Mouse (Mus musculus) lung, postnatal 25 days (tissue): Measurements from ENCODE around the gene Fnbp1l.

Experiments used
- DNase-seq: peaks from one replicate; pipeline ENCODE4 v3.0.0; 2022; ENCODE audit warnings: low spot score

Gene Fnbp1l

DNA sequence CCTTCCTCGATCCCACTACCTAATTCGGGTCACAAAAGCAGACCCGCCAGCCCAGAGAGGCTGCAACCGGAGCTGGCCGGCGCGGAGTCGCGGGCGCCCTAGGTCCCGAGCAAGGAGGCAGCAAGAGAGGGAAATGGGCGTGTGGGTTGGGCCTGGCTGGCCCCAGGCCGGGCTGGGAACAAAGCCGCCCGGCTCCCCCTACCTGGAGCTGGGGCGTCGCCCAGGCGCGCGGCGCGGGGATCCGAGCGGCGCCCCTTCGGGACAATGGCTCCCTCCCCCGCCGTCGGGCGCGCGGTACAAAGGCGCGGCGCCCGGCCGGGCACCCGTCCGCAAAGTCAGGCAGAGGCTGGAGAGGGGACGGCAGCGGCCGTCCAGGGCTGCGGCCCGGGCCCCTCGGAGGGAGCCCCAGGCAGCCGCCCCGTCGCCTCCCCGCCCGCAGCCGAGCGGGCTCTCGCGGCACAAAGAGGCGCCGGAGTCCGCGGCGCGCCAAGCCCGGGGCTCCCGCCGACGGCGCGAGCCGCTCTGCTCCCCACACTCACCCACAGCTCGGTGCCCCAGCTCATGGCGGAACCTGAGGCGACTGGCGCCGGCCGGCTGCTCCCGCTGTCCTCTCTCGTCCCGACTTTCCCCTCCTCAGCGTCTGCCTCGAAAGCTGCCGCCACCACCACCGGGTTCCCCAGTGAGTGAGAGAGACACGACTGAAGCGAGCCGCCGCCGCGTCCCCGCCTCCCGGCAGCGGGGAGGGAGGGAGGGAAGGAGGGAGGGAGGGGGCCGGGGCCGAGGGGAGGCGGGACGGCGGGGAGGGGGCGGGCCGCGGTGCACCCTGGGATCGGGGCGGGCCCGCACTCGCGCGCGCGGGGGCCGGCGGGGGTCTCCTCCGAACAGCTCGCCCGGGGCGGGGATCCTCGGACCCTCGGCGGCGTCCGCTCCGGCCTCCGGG lies at the start of gene Fnbp1l:
Gene Fnbp1l (minus strand): TSS at position 725 of the 940 bp plus-strand sequence.
- peak; percentile 71 for DNase-seq

DNA sequence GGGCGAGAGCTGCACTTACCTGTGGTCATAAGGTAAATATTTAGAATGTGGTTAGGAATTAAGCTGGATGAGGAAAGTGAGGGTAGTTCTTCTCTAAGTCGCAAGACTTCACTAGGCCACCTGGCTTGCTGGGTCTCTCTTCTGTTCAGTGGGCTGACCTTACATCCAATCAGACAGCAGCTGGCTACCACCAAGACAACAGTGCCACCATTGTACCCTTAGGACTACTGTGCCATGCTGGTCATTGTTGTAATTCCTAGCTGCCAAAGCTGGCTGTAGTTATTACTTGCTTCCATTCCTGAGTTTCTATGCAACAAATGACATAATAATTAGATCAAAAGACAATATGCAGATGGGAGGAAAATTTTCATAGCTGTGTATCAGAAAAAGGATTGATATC lies 41.3 kb upstream of the Fnbp1l start:
- no peak for DNase-seq

DNA sequence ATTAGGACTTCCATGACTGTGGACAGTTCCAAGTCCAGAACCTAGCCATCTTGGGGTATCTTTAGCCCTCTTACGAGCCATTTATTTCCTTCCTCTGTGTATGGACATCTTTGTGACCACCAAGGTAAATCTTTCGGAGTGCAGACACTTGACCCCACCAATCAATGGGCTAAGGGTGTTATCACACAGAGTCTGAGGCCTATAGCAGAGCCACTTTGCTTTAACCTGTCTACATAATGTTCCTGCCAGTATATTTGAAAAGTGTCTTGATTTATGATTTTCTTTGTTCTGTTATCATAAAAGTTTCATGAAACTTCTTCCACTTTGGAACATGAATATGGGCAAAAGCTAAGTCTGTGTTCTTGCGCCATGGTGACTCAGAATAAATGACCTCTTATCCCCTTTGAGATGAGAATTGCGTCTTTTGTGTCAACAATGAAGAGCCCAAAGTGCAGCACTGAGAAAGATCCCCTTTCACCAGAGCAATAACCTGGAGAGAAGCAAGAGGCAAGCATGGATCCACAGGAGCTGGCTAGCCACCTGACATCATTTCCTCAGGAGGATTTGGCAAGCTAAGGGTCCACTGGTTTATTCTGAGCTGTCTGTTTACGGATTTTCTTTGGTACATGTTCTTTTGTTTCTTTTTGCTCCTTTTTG lies 39.9 kb upstream of the Fnbp1l start:
- no peak for DNase-seq

DNA sequence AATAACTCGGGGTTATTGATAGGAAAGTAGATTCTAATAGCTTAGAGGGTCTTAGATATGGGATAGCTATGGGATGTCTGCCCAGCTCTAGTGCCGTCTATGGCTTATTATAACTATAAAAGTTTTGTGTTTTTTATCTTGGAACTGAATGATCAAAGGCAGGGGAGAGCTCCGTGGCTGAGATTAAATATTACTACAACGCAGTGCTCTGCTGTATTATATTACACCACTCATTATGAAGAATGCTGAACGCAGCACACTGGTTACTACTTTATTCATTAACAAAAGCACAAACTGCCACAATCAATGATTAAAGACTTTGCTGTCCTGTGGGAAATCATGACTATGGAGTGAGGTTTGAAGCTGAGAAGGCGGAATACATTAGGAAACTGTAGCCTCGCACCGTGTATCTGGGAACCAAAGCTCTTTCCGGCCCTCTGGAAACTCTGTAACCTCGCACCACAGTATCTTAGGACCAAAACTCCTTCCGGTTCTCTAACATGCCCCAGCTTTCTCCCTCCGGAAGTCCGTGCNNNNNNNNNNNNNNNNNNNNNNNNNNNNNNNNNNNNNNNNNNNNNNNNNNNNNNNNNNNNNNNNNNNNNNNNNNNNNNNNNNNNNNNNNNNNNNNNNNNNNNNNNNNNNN lies 27.8 kb upstream of the Fnbp1l start:
- DNase-seq = no peak

DNA sequence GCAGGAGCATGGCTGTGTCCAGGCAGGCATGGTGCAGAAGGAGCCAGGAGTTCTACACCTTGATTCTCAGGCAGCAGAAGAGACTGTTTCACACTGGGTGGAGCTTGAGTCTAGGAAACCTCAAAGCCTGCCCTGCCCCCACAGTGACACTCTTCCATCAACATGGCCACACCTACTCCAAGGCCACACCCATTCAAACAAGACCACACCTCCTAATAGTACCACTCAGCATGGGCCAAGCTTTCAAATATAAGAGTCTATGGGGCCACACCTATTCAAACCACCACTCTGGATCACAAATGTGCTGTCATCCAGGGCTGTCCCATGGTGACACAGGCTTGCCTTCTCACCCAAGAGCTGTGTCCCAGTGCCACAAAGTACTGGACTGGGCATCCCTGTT lies 20.8 kb upstream of the Fnbp1l start:
- no peak for DNase-seq

DNA sequence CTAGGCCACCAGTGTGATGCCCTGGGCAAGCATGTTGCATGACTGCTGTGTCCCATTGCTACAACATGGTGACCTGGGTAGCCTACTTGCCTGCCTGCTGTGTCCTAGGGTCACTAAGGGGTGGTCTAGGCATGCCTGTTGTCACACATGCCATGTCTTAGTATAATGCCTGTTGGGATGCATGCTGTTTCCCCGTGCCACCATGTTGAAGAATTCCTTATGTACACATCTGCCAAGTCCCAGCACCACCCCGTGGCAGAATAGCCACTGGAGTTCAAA lies 19.6 kb upstream of the Fnbp1l start:
- DNase-seq = no peak

DNA sequence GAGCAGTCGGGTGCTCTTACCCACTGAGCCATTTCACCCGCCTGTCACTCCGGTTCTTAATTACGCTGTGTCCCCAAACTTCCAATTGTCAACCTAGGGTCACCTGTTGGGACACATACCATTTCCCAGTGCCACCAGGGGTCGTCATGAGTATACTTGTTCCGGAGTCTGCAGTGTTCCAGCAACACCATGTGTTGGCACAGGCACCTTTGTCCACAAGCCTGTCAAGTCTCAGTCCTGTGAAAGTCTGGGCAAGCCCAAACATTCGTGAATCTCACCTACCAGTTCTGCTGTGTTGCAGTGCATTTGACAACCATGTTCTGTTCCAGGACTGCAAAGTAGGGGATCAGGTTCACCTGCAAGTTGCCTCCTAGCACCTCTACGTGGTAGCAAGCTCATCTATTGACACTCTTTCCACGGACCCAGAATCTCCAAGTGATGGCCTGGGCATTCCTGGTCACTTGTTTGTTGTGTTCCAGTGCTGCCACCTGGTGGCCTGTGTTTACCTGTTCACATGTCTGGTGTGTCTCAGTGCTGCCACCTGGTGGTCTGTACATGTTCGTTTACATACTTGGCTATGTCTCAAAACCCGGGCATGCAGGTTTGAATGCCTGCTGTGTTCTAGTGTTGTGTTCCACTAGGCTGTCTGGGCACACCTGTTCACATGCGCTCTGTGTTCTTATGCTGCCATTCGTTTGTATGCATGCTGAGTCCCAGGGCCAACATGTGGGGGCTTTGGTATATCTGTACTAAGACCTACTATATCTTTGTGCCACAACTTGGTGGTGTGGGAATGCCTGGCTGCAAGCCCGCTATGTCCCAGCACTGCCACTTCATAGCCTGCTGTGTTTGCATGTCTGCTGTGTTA lies 19.0 kb upstream of the Fnbp1l start:
- DNase-seq = peak; percentile 94

DNA sequence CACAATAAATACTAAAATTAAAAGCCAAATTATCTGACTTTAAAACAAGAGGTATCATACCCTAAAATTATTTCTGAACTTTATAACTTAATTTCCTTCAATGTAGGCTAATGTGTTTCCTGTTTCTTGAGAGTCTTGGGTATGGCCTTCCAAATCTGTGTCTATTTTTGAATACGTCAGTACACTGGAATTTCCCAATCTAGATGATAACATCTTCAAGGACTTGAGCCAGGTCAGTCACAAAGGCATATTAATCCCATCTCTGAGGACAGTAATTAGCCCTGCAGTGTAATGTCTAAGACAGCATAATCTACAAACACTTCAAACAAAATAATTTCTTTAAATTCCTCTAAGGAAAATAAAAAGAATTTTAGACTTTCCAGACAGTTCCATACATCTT lies 17.8 kb upstream of the Fnbp1l start:
- peak; percentile 43 for DNase-seq

DNA sequence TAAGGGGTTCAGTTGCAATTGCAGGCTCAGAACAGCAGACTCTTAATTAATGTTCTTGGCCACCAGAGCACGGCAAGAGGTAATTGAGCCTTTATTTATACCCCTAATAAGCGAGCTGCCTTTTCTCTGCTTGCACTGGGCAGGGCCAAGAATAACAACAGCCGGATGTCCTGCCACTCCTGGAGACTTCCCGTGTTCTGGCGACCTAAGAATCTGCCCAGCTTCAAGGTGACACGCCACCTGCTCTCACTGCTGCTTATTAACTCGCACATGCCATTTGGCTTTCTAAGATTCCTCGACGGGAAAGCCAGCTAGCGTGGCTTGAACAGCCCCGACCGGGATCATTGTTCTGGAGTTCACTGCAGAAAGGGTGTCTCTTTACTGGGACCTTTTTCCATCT lies 15.7 kb upstream of the Fnbp1l start:
- peak; percentile 47 for DNase-seq

DNA sequence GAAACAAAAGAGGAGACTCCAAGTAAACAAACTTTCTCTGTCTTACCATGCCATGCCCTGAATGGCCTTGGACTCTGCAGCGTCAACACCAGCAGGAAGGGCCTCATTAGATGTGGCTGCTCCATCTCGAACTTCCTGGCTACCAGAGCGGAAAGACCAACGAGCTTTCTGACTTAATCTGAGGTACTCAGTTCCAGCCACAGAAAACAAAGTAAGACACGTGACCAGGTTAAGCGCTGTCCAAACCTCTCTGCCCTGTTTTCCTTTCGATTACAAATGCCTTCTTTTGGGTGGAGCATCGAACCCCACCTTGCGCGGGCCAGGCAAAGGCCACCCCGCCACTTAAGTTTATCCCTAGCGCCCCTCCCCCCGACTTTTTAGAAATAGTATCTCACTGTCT lies 10.1 kb upstream of the Fnbp1l start:
- peak; percentile 76 for DNase-seq

DNA sequence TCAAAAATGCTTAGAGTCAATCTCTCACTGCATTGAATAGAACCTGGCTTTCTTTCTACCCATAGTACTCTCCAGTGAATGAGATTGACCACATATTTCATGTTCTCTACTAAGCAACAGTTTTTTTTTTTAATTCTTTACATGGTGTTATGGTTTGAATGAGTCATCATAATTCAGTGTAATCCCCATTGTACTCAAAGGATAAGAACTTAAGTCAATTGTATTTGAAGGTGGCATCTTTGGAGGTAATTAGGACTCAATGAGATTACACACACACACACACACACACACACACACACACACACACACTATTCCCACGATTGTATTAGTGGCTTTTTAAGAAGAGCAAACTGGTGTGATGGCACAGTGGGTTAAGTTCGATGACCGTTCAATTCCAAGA lies 9.4 kb upstream of the Fnbp1l start:
- no peak for DNase-seq

DNA sequence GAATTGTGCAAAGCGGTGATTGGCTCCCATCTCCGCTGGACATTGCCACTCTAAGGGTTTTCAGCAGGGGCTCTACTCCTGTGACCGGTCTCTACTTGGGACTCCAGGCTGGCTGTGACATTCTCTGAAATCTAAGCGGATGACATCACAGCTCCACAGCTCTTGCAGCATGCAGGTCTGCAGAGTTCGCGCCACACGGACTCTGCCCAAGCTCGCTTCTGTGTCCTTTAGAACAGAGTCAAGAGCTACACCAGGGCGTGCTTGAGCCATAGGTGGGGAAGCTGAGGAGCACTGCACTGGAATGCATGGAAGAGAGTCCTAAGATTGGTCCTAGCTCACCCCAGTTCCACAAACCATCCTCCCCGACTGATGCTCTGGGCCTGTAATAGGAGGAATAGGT lies 9.0 kb upstream of the Fnbp1l start:
- no peak for DNase-seq

DNA sequence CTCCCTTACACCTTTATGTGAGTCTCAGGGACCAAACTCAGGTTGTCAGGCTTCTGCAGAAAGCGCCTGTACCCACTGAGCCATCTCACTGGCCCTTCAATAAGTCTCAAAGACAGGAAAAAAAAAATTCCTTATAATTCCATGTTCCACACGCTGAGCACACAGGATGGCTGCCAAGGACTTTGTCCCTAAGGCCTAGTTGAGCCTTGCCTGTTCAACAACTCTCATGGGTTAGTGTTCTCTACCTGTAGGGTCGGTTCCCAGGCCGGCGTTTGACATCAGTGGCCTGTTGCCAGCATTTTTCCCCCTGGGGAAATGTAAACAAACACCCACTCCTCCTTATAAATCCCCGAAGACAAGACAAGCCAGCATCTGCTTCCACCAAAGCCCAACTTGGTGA lies 8.3 kb upstream of the Fnbp1l start:
- DNase-seq = no peak

DNA sequence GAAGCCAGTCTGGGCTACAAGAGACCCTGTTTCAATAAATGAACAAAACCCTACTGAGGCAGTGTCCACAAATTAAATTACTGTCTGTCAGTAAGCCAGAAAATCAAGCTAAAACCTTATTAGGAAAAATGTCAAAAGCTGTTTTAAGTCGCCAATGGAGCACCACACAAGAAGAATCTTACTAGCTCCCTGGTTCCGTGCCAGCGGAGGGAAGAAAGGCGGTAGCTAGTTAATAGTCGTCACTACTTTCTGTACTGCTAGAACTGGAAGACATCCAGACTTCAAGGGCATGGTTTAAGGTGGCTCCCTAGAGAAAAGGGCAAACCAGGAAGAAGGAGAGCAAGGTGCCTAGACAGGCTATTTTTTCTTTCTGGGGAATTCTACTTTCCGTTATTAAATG lies 5.1 kb upstream of the Fnbp1l start:
- peak; percentile 77 for DNase-seq

DNA sequence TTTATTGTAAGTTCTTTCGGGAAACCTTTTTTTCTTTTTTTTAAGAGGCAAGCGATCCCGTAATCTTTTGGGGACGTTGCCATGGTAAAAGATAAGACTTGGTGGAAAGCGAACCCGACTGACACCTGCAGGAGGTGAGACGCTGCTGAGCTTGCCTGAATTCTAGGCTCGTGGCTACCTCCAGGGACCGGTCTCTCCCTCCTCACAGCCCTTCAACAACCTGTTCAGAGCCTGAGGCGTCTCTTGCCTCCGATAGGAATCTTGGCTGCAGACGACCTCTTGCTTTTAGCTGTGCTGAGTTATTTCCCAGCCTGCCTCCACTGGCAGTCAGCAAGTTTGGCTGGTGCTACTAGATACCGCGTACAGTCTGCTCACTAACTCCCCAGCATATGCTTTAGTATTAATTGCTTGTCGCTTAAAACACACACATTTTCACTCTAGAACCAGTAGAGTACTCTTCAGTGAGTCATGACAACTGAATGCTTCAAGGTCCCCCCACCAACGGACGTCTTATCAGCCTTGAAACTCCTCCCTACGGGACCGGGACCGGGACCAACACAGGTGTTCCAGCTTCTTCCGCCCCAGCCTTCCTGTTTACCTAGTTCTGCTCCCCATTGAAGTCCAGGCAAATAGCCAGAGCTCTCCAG lies 893 bp upstream of the Fnbp1l start:
- peak; percentile 87 for DNase-seq

DNA sequence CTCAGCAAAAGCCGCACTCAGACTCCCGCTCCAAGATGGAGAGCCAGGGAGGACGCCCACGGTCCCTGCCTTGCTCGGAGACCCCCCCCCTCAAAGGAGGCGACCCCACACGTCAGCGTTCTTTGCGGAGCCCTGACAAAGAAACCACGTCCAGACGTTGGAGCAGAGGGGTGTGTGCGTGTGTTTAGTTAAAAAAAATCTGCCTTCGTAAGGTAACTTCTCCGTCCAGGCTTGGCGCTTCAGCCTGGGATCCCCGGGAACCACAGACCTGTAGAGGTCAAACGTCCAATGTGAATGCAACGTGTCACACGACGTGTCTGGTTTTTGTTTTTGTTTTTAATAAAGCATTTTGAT lies 393 bp upstream of the Fnbp1l start:
- DNase-seq = no peak

DNA sequence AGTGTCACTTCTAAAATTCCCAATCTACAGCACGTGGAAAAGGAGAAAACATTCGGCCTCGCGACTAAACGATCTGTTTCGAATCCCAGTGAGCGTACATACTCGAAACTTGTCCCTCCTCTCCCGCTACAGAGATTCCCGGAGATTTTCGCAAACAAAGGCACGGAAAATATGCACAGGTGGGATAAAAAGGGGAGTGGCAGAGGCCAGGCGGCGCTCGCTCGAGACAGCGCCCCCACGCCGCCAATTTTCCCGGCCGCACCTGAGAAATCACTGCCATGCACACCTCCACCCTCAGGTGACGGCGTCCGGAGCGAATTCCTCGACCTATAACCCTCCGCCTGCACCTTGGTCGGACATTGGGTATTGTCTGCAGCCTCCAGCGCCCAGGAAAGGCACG lies 1.1 kb downstream of the Fnbp1l start:
- peak; percentile 69 for DNase-seq

DNA sequence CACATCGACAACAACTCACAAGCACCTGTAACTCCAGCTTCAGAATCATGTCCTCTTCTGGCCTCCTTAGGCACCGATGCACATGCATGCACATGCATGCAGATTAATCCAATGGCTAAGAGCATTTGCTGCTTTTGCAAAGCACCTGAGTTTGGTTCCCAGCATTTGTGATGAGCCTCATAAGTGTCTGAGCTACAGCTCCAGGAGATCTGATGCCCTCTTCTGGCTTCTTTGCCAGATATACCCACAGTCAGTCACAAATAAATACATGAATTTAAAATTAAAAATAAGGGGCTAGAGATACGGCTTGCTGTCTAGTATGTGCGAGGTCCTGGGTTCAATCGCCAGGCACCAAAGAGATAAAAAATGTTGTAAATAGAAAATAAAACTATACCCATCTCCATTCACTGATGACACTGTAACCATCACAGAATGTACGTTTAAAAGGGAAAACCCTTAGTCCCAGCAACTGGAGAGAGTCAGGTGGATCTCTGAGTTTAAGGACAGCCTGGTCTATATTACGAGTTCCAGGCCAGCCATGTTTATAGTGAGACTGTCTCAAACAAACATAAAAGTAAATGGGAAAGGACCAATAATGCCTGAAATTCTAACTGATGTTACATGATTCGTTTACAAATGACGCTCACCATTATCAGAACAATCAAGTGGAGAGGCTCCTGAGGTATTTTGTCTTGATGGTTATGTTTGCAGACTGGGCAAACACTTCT lies 1.7 kb downstream of the Fnbp1l start:
- no peak for DNase-seq

DNA sequence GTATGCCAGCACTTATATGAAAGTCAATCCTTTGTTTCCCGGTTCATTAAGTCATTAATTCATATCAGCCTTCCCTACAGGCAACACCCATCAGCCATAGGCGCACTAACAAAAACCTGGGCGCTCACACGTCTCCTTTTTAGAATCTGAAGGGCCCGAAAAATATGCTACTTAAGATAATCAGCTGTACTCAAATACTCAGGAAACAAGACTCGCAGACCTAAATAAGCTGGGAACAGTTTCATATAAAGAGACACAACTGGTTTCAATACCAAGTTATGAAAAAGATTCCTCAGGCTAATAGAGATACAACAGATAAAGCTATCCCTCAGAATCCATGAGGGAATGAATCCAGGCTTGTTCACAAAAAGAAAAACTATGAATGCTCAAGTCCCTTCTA lies 7.0 kb downstream of the Fnbp1l start:
- no peak for DNase-seq

DNA sequence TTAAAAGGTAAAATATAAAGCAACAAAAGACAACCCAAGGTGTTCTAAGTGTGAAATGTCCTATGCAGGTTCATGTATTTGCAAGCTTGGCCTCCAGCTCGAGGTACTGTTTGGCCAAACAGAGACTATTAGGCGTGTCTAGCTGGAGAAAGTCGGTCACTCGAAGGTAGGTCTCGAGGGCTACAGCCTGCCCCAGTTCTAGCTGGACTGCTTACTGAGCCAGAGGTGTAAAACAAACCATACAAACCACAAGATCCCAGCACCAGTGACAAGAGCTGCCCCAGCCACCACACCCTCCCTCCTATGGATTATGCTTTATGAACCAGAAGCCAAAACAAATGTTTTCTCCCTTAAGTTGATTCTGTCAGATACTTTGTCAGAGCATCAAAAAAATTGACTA lies 7.8 kb downstream of the Fnbp1l start:
- DNase-seq = peak; percentile 14

DNA sequence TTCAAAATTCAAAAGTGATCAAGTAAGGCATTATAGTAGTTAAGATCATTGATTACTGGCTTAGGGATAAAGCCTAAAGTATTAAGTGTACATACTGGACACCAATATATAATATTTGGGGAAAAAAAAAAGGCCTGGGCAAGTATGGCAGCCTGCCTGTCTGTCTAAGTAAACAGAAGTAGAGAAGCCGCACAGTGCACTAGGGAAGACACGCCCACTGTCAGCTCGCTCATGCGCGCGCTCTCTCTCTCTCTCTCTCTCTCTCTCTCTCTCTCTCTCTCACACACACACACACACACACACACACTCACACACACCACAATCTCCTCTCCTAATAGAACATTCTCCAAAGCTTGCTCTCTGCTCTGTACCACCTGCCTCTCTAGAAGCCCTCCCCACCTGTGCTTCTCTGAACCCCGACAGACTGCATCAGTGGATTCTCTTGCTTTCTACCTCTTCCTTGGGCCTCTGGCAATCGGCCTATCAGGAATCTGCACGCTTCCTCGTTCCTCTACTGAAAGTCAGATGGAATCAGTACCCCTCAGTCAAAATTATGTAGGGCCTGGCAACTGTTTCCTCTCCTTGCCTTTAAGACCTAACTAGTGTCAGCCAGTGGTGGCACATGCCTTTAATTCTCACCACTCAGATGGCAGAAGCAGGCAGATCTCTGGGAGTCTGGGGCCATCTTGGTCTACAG lies 13.3 kb downstream of the Fnbp1l start:
- DNase-seq = peak; percentile 24
